ENCODE assay signal across 7 mouse cellular contexts in the genomic region with DNA sequence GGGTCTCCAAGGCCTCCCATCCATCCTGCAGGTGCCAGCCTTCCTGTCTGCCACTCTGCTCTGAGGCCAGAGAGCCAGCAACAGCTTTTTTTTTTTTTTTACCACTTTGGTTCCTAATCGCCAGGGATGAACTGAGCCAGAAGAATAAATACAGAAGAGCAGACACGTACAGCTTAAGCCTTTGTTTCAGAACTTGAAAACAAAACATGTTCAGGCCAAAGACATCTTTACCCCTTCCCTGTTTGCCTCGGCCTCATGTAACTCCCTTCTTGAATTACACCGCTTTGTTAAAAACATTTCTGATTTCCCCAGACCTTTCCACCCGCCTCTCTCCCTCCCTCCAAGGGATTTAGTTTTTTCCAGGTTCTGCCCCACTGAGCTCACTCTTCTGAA.
DNase-seq lines count a peak whose midpoint lies in the region; ATAC-seq and TF ChIP-seq lines count a peak whose summit lies in the region.

No protein-coding gene starts in this region.

- H3K4me3 ChIP-seq in kidney, embryonic 16.5 days (ENCODE audit: low read length), result no peak overlapping the region
- H3K4me3 ChIP-seq in embryonic facial prominence, embryonic 12.5 days, result no peak overlapping the region
- no peak overlapping the region for H3K4me3 ChIP-seq in hindbrain, embryonic 12.5 days
- H3K4me3 ChIP-seq in midbrain, embryonic 15.5 days, result no peak overlapping the region
- H3K4me3 ChIP-seq in left cerebral cortex, adult 2 months, result no peak overlapping the region

- peak overlapping the region; percentile 46; the same call in 1 of the 2 replicates for H3K4me2 ChIP-seq in kidney, embryonic 16.5 days (replicated peaks; ENCODE audit: low read depth, low read length)
- H3K4me2 ChIP-seq in embryonic facial prominence, embryonic 12.5 days (replicated peaks), result no peak overlapping the region
- no peak overlapping the region for H3K4me2 ChIP-seq in hindbrain, embryonic 12.5 days (replicated peaks)
- H3K4me2 ChIP-seq in midbrain, embryonic 15.5 days, result no peak overlapping the region; the same call in 1 of the 2 replicates

- H3K27ac ChIP-seq in kidney, embryonic 16.5 days (ENCODE audit: low read length), result peak overlapping the region; percentile 92
- H3K27ac ChIP-seq in embryonic facial prominence, embryonic 12.5 days, result peak overlapping the region; percentile 63
- peak overlapping the region; percentile 70 for H3K27ac ChIP-seq in hindbrain, embryonic 12.5 days
- H3K27ac ChIP-seq in midbrain, embryonic 15.5 days, result peak overlapping the region; percentile 60; the same call in 1 of the 2 replicates
- no peak overlapping the region for H3K27ac ChIP-seq in left cerebral cortex, adult 2 months

- intact Hi-C loops in left cerebral cortex, adult 2 months (cut with DNase I), result no loop called here

- DNase-seq in kidney, adult 9 months, result no peak
- DNase-seq in layer of hippocampus, postnatal 36 days, result no peak
- no peak for DNase-seq in left cerebral cortex, adult 2 months (ENCODE audit: extremely low spot score in 1 of 2, low spot score in 2 of 2)

- H3K4me1 ChIP-seq in kidney, embryonic 16.5 days (ENCODE audit: insufficient read depth, low read length), result peaks cover 78% of the 10 kb centered on the region
- peaks cover 41% of the 10 kb centered on the region for H3K4me1 ChIP-seq in embryonic facial prominence, embryonic 12.5 days
- peaks cover 24% of the 10 kb centered on the region for H3K4me1 ChIP-seq in hindbrain, embryonic 12.5 days
- H3K4me1 ChIP-seq in midbrain, embryonic 15.5 days, result peaks cover 23% of the 10 kb centered on the region

- TF ChIP-seq CTCF in left cerebral cortex, adult 2 months (IDR thresholded peaks at IDR 0.05), result no peak

- H3K27me3 ChIP-seq in kidney, embryonic 16.5 days (ENCODE audit: insufficient read depth, low read length), result no peaks in the 10 kb centered on the region
- H3K27me3 ChIP-seq in embryonic facial prominence, embryonic 12.5 days, result no peaks in the 10 kb centered on the region
- H3K27me3 ChIP-seq in hindbrain, embryonic 12.5 days, result no peaks in the 10 kb centered on the region
- no peaks in the 10 kb centered on the region for H3K27me3 ChIP-seq in midbrain, embryonic 15.5 days (replicated peaks)

- peak overlapping the region; percentile 32; the same call in 1 of the 2 replicates for H3K9ac ChIP-seq in kidney, embryonic 16.5 days (replicated peaks; ENCODE audit: low read length)
- no peak overlapping the region for H3K9ac ChIP-seq in embryonic facial prominence, embryonic 12.5 days
- no peak overlapping the region for H3K9ac ChIP-seq in hindbrain, embryonic 12.5 days
- H3K9ac ChIP-seq in midbrain, embryonic 15.5 days, result no peak overlapping the region

- 27% methylated on average over 5 of the region's 5 CpGs for WGBS in kidney, embryonic 16.5 days
- WGBS in embryonic facial prominence, embryonic 12.5 days, result 26% methylated on average over 5 of the region's 5 CpGs
- WGBS in hindbrain, embryonic 12.5 days, result 47% methylated on average over 5 of the region's 5 CpGs
- 29% methylated on average over 5 of the region's 5 CpGs for WGBS in midbrain, embryonic 15.5 days

- no peak for ATAC-seq in kidney, embryonic 16.5 days (ENCODE audit: low FRiP score, low TSS enrichment)
- no peak for ATAC-seq in embryonic facial prominence, embryonic 12.5 days (ENCODE audit: insufficient number of reproducible peaks, insufficient read depth, low FRiP score, low TSS enrichment)
- ATAC-seq in hindbrain, embryonic 12.5 days (ENCODE audit: low FRiP score), result no peak
- ATAC-seq in midbrain, embryonic 15.5 days (replicated peaks), result peak; percentile 8; the same call in 1 of the 2 replicates

- H3K36me3 ChIP-seq in kidney, embryonic 16.5 days (ENCODE audit: insufficient read depth, low read length), result 0 out of 2 replicates have a peak, but pooled peaks cover 3% of the 10 kb centered on the region
- no peaks in the 10 kb centered on the region for H3K36me3 ChIP-seq in embryonic facial prominence, embryonic 12.5 days
- H3K36me3 ChIP-seq in hindbrain, embryonic 12.5 days, result no peaks in the 10 kb centered on the region
- no peaks in the 10 kb centered on the region for H3K36me3 ChIP-seq in midbrain, embryonic 15.5 days (replicated peaks)

- H3K9me3 ChIP-seq in kidney, embryonic 16.5 days (ENCODE audit: low read length), result no peaks in the 10 kb centered on the region
- H3K9me3 ChIP-seq in embryonic facial prominence, embryonic 12.5 days, result no peaks in the 10 kb centered on the region
- H3K9me3 ChIP-seq in hindbrain, embryonic 12.5 days (replicated peaks), result no peaks in the 10 kb centered on the region
- no peaks in the 10 kb centered on the region for H3K9me3 ChIP-seq in midbrain, embryonic 15.5 days
